Mouse (Mus musculus): ENCODE measurements at regions not wholly inside any gene's neighbourhood (a gene's known extent, or its start where the extent isn't known, plus 50 kb on each side); places are given as distances from the start of the nearest gene placed in this dataset.

- no peak for TF ChIP-seq CTCF (IDR thresholded peaks at IDR 0.05; ENCODE audit: extremely low read depth, insufficient read depth, low read length)
- TF ChIP-seq POLR2A (IDR thresholded peaks at IDR 0.05; ENCODE audit: extremely low read depth, insufficient read depth, low read length): no peak
Measured at GRCm38 (mm10) chr16:97281615-97282110, 74.9 kb upstream of the Bace2 start.
